Mouse (Mus musculus) forebrain, embryonic 14.5 days (tissue): ENCODE data around the gene Rab40c. TPM values are rescaled to one million over a fixed set of nuclear protein-coding genes. Genes with fewer than 3 reads are reported as not detected.

Experiments
- ATAC-seq: fragments of 200-750 bp; cut with Nextera tagmentation; 2 replicates; pipeline ENCODE4 v1.8.0; 2017; ENCODE audit warnings: mild to moderate bottlenecking, moderate library complexity
- DNase-seq: peaks from one replicate; pipeline ENCODE4 v3.0.0-alpha.2; 2015; ENCODE audit warnings: low spot score
- H3K27ac ChIP-seq: fragments of 300-500 bp; sonication (generic); 2 replicates; pipeline ENCODE4 v1.5.1; 2014; ENCODE audit warnings: low read depth, mild to moderate bottlenecking, control low read depth, low read length, moderate library complexity
- H3K27me3 ChIP-seq: fragments of 300-500 bp; sonication (generic); replicated peaks from 2 replicates; pipeline ENCODE4 v1.6.1; 2014; ENCODE audit warnings: low read length, control low read depth, mixed read lengths; ENCODE audit not compliant: control insufficient read depth, insufficient read depth
- H3K36me3 ChIP-seq: fragments of 300-500 bp; sonication (generic); 2 replicates; pipeline ENCODE4 v1.6.1; 2014; ENCODE audit warnings: low read length, control low read depth; ENCODE audit not compliant: control insufficient read depth, insufficient read depth
- H3K4me1 ChIP-seq: fragments of 300-500 bp; sonication (generic); 2 replicates; pipeline ENCODE4 v1.6.1; 2014; ENCODE audit warnings: antibody characterized with exemption, low read length, control low read depth; ENCODE audit not compliant: control insufficient read depth, insufficient read depth
- H3K4me2 ChIP-seq: fragments of 300-500 bp; sonication (generic); 2 replicates; pipeline ENCODE4 v1.6.1; 2014; ENCODE audit warnings: mild to moderate bottlenecking, control low read depth, low read length
- H3K4me3 ChIP-seq: fragments of 300-500 bp; sonication (generic); 2 replicates; pipeline ENCODE4 v1.5.1; 2014; ENCODE audit warnings: low read depth, low read length, control low read depth
- H3K9ac ChIP-seq: fragments of 300-500 bp; sonication (generic); 2 replicates; pipeline ENCODE4 v1.6.1; 2014; ENCODE audit warnings: mild to moderate bottlenecking, low read length, control low read depth, moderate library complexity
- H3K9me3 ChIP-seq: fragments of 300-500 bp; sonication (generic); replicated peaks from 2 replicates; pipeline ENCODE4 v1.6.1; 2016; ENCODE audit warnings: low read length, control low read depth, mixed read lengths; ENCODE audit not compliant: control insufficient read depth
- WGBS: fragments of 180-500 bp; shearing (Covaris S2); extraction: QIAGEN DNeasy Blood & Tissue Kit; methylation state at CpG from one replicate; pipeline ENCODE4 v1.1.7; 2014; 5-methylcytosine and 5-hydroxymethylcytosine counted together
- polyA plus RNA-seq: library from polyadenylated mRNA; unstranded; fragments of >200 nt; fragmentation: Nextera tagmentation; extraction: Ambion mirVana; gene quantifications from 2 replicates; pipeline ENCODE4 v1.2.1, GENCODE M21; 2014

The Rab40c gene
- polyA plus RNA-seq, 1 experiment from 2014 or later = 31.6 TPM

DNA sequence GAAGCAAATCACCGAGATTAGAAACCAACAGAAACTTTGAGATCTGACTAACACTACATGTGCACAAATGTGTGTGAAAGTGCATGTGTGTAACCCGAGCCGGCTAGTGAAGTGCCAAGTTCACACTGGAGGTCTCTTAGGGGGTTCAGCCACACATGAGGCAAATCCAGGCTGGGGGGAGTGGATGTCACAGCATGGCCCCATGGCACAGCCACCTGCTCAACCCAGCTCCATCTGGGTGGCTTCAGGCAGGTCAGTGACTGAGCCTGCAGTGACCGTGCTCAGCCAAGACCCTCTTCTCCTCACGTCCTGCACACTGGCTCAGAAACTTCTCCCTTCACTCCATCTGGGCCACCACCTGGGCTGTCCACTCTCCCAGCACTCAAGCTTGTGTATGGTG lies 30.5 kb upstream of the Rab40c start:
- H3K9ac ChIP-seq = no peak overlapping the region
- H3K27me3 ChIP-seq = peaks cover 35% of the 10 kb centered on the region
- WGBS = 82% methylated on average over 5 of the region's 5 CpGs
- DNase-seq (no peak), ATAC-seq (no peak)
- no peak overlapping the region for H3K4me2 ChIP-seq
- H3K27ac ChIP-seq = no peak overlapping the region
- no peaks in the 10 kb centered on the region for H3K9me3 ChIP-seq
- H3K4me1 ChIP-seq = no peaks in the 10 kb centered on the region; the same call in 1 of the 2 replicates
- no peaks in the 10 kb centered on the region for H3K36me3 ChIP-seq
- no peak overlapping the region for H3K4me3 ChIP-seq

DNA sequence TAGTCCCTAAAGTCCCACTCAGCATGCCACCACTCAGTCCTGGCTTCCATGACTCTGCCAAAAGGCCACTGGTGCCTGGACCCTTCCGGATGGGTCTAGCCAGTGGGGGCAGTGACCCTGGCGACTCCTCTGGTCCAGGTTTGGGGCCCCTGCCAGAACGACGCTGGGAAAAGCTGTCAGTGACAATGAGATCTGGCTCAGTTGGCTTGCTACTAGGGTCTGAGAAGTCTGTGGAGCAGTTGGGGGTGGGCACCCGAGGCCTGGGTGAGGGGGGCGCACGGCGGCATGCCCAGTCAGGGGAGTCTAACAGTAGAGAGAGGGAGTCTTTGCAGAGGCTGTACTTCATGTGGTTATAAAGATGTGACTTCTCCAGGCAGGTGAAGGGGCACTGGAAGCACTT lies 28.5 kb upstream of the Rab40c start:
- Histone ChIP-seq H3K9me3 (no peaks in the 10 kb centered on the region), H3K27me3 (peaks cover 31% of the 10 kb centered on the region), H3K4me2 (no peak overlapping the region), H3K4me3 (no peak overlapping the region), H3K36me3 (no peaks in the 10 kb centered on the region), H3K27ac (no peak overlapping the region), H3K4me1 (no peaks in the 10 kb centered on the region; the same call in 1 of the 2 replicates), H3K9ac (no peak overlapping the region)
- WGBS = 79% methylated on average over 8 of the region's 8 CpGs
- ATAC-seq (no peak), DNase-seq (no peak)

DNA sequence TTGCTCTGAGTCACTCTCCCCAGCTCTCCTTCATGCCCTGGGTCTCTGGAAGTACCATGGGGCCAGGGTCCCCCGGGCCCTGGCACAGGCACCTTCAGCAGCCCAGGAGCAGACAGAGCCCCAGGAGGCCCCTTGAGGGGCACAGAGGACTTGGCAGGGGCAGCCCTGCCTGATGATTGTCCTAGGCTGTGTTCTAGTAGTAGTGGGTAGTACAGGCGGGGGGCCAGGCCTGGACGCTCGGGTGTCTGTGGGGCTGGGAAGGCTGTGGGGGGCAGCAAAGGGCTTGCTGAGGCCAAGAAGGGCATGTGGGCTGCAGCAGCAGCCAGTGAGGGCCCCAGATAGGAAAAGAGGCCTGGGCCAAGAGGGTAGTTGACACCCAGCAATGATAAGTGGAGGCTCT lies 28.0 kb upstream of the Rab40c start:
- no peaks in the 10 kb centered on the region for H3K36me3 ChIP-seq
- DNase-seq = no peak
- H3K4me1 ChIP-seq = no peaks in the 10 kb centered on the region; the same call in 1 of the 2 replicates
- peaks cover 27% of the 10 kb centered on the region for H3K27me3 ChIP-seq
- no peaks in the 10 kb centered on the region for H3K9me3 ChIP-seq
- H3K4me2 ChIP-seq = no peak overlapping the region
- no peak overlapping the region for H3K27ac ChIP-seq
- WGBS = 92% methylated on average over 4 of the region's 4 CpGs
- H3K9ac ChIP-seq = no peak overlapping the region
- no peak overlapping the region for H3K4me3 ChIP-seq
- no peak for ATAC-seq

DNA sequence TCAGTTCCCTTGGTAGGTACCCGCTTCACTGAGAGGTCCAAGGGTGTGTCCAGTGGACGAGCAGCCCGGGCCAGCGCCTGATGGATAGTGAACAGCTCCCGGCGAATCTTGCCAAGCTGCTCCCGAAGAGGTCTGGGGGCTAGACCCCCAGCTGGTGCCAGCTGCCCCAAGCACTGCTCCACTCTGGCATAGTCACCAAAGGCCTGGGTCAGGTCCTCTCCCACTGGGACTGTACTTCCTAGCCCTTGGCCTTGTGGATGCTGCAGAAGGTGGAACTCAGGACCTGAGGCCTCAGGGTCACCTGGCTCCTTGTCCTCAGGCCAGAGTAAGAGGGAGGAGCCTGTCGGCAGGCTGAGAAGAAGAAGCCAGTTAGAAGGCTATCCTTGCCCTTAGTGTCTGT lies 27.4 kb upstream of the Rab40c start:
- 81% methylated on average over 8 of the region's 8 CpGs for WGBS
- H3K4me1 ChIP-seq = no peaks in the 10 kb centered on the region; the same call in 1 of the 2 replicates
- ATAC-seq = no peak

DNA sequence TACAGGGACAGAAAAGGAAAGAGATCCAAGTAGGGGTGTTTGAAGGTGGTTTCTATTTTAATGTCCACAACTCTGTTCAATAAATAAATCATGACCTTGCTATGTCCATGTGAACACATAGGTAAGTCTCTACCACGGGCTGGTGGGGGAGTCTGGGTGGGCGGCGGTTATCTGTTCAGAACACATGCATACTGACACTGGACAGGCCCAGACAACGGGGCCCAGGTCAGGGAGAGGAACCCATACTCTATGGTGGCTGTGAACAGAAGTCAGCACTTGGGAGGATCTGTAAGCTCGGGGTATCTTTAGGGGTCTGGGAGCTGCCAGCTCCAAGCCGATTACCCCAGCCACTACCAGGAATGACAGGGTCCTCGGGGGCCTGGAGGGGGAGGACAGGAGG lies 26.8 kb upstream of the Rab40c start:
- 76% methylated on average over 7 of the region's 7 CpGs for WGBS

More for the DNA sequence above, 27.4 kb upstream of the Rab40c start:
- Histone ChIP-seq H3K9ac (no peak overlapping the region), H3K27me3 (peaks cover 20% of the 10 kb centered on the region), H3K4me3 (no peak overlapping the region), H3K36me3 (no peaks in the 10 kb centered on the region), H3K9me3 (no peaks in the 10 kb centered on the region), H3K4me2 (no peak overlapping the region), H3K27ac (no peak overlapping the region)
- DNase-seq = no peak

DNA sequence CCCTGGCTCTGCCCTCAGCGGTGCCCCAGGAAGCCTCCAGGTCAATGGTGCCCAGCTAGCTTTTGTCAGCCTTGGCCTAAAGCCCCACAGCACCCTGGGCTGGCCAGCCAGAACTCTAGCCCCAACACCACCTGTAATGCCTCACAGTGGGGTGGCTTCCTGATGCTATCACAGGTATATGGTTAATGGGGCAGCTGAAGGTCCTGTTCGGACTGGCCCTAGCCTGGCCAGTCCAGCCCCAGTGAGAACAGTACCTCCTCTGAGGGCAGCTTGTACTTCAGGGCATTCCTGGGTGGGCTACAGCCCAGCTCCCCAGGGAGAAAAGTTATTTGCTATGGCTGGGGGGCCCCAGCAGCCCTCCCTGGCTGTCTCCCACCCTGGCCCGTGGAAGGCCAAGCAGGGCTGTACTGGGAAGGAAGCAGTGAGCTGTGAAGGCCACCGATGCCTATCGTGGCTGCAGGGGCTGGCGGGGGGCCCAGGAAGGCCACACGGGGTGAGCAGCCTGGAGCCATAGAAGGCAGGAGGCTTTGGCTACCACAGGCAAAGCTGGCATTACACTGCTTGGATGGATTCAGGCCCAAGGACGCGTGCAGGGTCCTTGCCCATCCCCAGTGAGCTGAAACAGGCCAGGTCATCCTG lies 26.1 kb upstream of the Rab40c start:
- Histone ChIP-seq H3K36me3 (no peaks in the 10 kb centered on the region), H3K27me3 (peaks cover 7% of the 10 kb centered on the region), H3K4me1 (0 out of 2 replicates have a peak, but pooled peaks cover 5% of the 10 kb centered on the region), H3K4me3 (no peak overlapping the region), H3K27ac (no peak overlapping the region), H3K9me3 (no peaks in the 10 kb centered on the region), H3K9ac (no peak overlapping the region), H3K4me2 (no peak overlapping the region)
- 60% methylated on average over 9 of the region's 9 CpGs for WGBS
- no peak for ATAC-seq
- no peak for DNase-seq

More for the DNA sequence above, 26.8 kb upstream of the Rab40c start:
- H3K4me3 ChIP-seq = no peak overlapping the region
- H3K27ac ChIP-seq = no peak overlapping the region
- H3K4me1 ChIP-seq = no peaks in the 10 kb centered on the region
- H3K9ac ChIP-seq = no peak overlapping the region
- H3K4me2 ChIP-seq = no peak overlapping the region
- DNase-seq (no peak), ATAC-seq (no peak)
- H3K9me3 ChIP-seq = no peaks in the 10 kb centered on the region
- no peaks in the 10 kb centered on the region for H3K36me3 ChIP-seq
- H3K27me3 ChIP-seq = peaks cover 14% of the 10 kb centered on the region

DNA sequence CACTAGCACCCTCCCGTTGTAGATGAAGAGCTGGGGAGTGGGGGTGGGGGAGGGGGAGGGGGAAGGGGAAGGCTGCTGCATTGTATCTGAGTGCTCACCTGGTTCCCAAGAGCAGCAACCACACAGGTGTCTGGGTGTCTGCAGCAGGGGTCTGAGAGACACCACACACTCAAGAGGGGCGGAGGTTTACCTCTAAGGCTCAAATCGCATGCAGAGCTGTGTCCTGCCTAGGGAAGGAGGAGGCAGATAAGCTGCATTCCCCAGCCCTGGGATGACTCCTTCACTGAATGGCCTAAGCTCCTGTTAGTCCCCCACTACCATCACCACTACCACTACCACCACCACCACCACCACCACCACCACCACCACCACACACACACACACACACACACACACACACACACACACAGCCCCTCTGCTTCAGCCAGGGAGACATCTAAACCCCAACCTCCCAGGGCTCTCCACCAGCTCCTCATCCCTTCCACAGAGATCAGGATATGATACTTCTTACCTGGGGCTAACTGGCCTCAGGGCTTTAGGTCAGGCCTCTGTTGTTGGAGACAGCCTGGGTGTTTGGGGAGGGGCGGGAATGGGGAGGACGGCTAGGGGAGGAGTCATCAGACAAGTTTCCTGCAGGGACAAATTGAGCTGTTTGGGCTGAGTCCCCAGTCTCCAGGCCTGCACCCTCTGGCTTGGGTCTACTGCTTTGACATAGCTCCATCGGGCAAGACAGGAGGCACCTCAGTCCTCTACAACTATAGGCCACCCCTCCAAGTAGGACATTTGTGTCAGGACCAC lies 25.0 kb upstream of the Rab40c start, which contains the start of the genes Pigq and Nhlrc4:
Gene Pigq, minus strand, starts transcription at position 571 of the 798 bp plus-strand sequence.
Gene Nhlrc4, minus strand, starts transcription at position 596 of the 798 bp plus-strand sequence.
- no peaks in the 10 kb centered on the region for H3K36me3 ChIP-seq
- DNase-seq (no peak), ATAC-seq (no peak)
- H3K9ac ChIP-seq = no peak within 1 kb of the TSS
- H3K4me2 ChIP-seq = no peak within 1 kb of the TSS
- H3K4me1 ChIP-seq = 0 out of 2 replicates have a peak, but pooled peaks cover 5% of the 10 kb centered on the region
- no peak within 1 kb of the TSS for H3K27ac ChIP-seq
- H3K4me3 ChIP-seq = no peak within 1 kb of the TSS
- 57% methylated on average over 6 of the region's 6 CpGs for WGBS
- H3K27me3 ChIP-seq = no peaks in the 10 kb centered on the region
- H3K9me3 ChIP-seq = no peaks in the 10 kb centered on the region

DNA sequence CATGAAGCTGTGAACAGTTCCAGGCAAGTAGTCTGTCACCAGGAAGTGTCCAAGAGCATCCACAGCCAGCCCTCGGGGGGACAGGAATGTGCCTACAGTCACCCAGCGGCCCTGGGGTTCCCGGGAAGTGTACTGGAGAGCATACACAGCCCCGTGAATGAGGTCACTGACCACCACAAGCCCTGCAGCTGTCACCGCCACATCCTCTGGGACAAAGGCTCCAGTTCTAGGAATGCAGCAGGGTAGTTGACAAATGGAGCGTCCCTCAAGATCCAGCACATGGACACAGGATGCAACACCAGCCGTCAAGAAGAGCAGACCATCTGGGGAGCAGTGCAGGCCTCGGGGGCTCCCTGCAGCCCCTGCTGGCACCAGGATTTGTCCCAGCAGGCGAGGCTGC lies 24.2 kb upstream of the Rab40c start:
- H3K36me3 ChIP-seq = no peaks in the 10 kb centered on the region

DNA sequence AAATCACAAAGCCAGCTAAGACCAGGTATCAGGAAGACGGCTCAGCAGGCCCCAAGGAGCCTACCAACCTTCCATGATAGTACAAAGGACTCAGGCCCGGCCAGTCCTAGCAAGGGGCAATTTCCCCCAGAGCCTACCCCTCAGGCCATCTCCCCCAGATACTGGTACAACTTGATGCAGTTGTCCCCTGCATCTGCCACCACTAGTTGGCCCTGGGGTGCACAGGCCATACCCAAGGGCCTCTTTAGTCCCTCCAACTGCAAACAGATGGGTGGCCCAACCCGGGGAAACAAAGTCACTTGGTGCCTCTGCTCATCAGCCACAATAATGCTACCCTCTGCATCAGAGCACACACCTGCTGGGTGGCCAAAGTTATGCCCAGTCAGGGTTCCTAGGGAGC lies 23.7 kb upstream of the Rab40c start:
- Histone ChIP-seq H3K4me1 (0 out of 2 replicates have a peak, but pooled peaks cover 5% of the 10 kb centered on the region), H3K4me2 (no peak overlapping the region), H3K9ac (no peak overlapping the region), H3K27me3 (no peaks in the 10 kb centered on the region), H3K4me3 (no peak overlapping the region), H3K36me3 (no peaks in the 10 kb centered on the region), H3K9me3 (no peaks in the 10 kb centered on the region), H3K27ac (no peak overlapping the region)
- DNase-seq (no peak), ATAC-seq (no peak)
- 82% methylated on average over 3 of the region's 3 CpGs for WGBS

More for the DNA sequence above, 24.2 kb upstream of the Rab40c start:
- Histone ChIP-seq H3K4me2 (no peak overlapping the region), H3K9me3 (no peaks in the 10 kb centered on the region), H3K27ac (no peak overlapping the region), H3K4me1 (0 out of 2 replicates have a peak, but pooled peaks cover 5% of the 10 kb centered on the region), H3K27me3 (no peaks in the 10 kb centered on the region), H3K9ac (no peak overlapping the region), H3K4me3 (no peak overlapping the region)
- DNase-seq = no peak
- no peak for ATAC-seq
- 77% methylated on average over 9 of the region's 9 CpGs for WGBS
